Mouse (Mus musculus) intestine, embryonic 15.5 days (tissue): ENCODE measurements around the gene Mxi1. TPM values are rescaled to one million over a fixed set of nuclear protein-coding genes. Genes with fewer than 3 reads are reported as not detected.

Experiments
- polyA plus RNA-seq: library from polyadenylated mRNA; unstranded; fragments of >200 nt; fragmentation: Nextera tagmentation; extraction: Ambion mirVana; gene quantifications from 2 replicates; pipeline ENCODE4 v1.2.1, GENCODE M21; 2015

Gene Mxi1
- polyA plus RNA-seq, 1 experiment from 2014 or later = 34.5 TPM

Other genes with a start within 250 kb of the Mxi1 start
- 119 and 133 TPM in 2 replicates for gene Add3, start 170.1 kb upstream of the Mxi1 start, polyA plus RNA-seq
- gene Gm10197, start 61.2 kb downstream of the Mxi1 start, polyA plus RNA-seq = 1.4 TPM in 1 of 2 replicates, not detected in the other
- gene Smndc1, start 80.1 kb downstream of the Mxi1 start, polyA plus RNA-seq = 42.0 and 42.7 TPM in 2 replicates
- 8.7 and 9.0 TPM in 2 replicates for gene Dusp5, start 218.6 kb downstream of the Mxi1 start, polyA plus RNA-seq